Mouse (Mus musculus): ENCODE measurements around the gene Shank3.

- TF ChIP-seq POLR2A (IDR thresholded peaks at IDR 0.05; ENCODE audit: low read depth, low read length) (no peak), CTCF (IDR thresholded peaks at IDR 0.05; ENCODE audit: extremely low read depth, insufficient read length, insufficient replicate concordance, low read depth, low read length) (no peak)
Observed at GRCm38 (mm10) chr15:89528201-89528850, 28.9 kb downstream of the Shank3 start.
